Mouse (Mus musculus): Measurements from ENCODE around the gene Cel. TPM values are rescaled to one million over a fixed set of nuclear protein-coding genes. Genes with fewer than 3 reads are reported as not detected.

Gene Cel
- not detected in 2 replicates for polyA plus RNA-seq (2021; fragmentation: Nextera tagmentation)
- long read RNA-seq, experiment 1 = 0 reads
- long read RNA-seq, experiment 2 = 0 reads

DNA sequence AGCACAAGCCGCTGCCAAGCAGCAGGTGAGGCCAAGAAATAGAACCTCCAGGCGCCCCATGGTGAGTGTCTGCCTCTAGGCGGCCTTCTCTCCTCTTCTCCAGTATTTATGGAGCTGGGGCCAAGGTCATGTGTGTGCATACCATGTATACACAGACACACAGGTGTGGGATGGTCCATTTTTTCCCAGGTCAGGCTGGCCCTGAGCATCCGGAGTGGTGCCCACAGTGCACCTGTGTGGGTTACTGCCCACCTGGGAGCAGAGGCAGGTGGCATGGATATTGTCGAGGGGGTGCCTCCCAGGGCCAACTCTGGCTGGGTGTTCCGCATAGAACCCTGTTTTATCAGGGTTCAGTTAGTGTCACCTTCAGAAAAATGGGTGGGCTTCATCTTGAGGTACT is at the start of gene Cel:
Gene Cel, minus strand, starts transcription at position 101 of the 400 bp plus-strand sequence.

DNA sequence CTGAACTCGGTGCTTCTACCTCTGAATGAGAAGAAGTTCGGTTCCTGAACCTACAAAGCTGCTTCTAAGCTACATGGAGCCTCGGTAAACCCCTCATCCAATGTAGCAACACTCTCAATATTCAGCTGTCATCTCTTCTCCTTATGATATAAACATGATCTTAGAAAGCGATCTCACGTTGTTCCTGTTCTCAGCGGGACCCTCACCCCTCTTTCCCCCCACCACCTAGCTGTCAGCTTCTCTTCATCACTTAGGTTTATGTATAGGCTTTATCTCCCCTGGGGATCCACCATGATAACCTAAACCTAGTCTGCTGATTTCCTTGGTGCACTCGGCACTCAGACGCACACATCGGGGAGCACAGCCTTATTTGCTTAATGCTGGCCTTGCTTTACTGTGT is 20.4 kb upstream of the Cel start, which contains the start of gene Gtf3c5:
Gene Gtf3c5, minus strand, starts transcription at position 101 of the 400 bp plus-strand sequence.

DNA sequence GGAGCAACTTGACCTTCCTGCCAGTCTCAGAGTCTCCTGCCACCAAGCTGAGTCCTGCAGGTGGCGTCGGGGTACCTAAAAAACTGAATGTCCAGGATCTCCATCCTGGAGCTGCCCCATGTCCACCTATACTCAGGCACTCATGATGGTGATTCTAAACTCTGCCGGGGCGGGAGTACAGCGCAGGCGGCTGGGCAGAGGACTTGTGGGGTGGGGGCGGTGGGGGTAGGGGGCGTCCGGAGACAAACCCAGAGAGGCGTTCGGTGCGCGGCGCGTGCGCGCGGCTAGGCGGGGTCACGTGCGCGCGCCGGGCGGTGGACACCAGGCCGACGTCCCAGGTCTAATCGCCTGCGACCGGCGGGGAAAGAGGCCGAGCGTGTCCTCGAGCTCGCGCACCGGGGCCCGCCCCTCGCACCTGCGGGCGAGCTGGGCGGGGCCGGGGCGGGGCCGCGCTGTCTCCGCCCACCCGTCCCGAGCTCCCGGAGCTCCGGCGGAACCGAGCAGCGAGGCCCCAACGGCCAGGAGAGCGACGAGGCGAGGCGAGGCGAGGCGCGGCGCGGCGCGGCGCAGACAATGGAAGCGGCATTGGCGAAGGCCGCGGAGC is 50.3 kb downstream of the Cel start, which contains the start of gene Ralgds:
Gene Ralgds, plus strand, starts transcription at position 328 of the 604 bp plus-strand sequence.

DNA sequence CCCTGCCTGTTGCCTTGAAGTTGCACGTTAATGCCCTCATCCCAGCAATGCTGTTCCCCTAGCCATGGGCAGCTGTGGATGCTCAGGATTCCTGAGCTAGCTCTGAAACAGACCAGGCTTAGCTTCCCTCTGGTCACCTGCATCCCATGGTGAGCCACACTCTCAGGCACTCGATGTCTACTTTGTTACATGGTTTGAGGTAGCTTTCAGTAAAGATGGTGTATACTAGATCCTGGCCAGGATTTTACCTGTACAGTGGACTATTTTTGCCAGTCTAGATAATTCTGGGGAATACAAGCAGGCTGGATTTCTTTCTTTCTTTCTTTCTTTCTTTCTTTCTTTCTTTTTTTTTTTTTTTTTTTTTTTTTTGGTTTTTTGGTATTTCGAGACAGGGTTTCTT is 57.4 kb downstream of the Cel start, which contains the start of gene Gm10134:
Gene Gm10134, plus strand, starts transcription at position 301 of the 400 bp plus-strand sequence.

Other genes starting within 250 kb of the Cel start
- 5.0 and 6.1 TPM in 2 replicates for gene Ppp1r26, start 116.6 kb downstream of the Cel start, polyA plus RNA-seq (2021; fragmentation: Nextera tagmentation)
- 2.7 and 6.0 TPM in 2 replicates for gene 1700007K13Rik, start 97.1 kb downstream of the Cel start, polyA plus RNA-seq (2021; fragmentation: Nextera tagmentation)
- gene Mrps2, start 95.3 kb downstream of the Cel start, polyA plus RNA-seq (2021; fragmentation: Nextera tagmentation) = 15.6 and 28.7 TPM in 2 replicates
- gene Gbgt1, start 66.5 kb downstream of the Cel start, polyA plus RNA-seq (2021; fragmentation: Nextera tagmentation) = 0.39 and 1.2 TPM in 2 replicates
- gene Gm10134, start 57.3 kb downstream of the Cel start, polyA plus RNA-seq (2021; fragmentation: Nextera tagmentation) = 0.93 TPM in 1 of 2 replicates, not detected in the other
- gene Ralgds, start 50.3 kb downstream of the Cel start, polyA plus RNA-seq (2021; fragmentation: Nextera tagmentation) = 27.6 and 43.6 TPM in 2 replicates
- gene Gtf3c5, start 20.3 kb upstream of the Cel start, polyA plus RNA-seq (2021; fragmentation: Nextera tagmentation) = 8.8 and 11.2 TPM in 2 replicates
- not detected in 2 replicates for gene Gfi1b, start 58.6 kb upstream of the Cel start, polyA plus RNA-seq (2021; fragmentation: Nextera tagmentation)
- 17.4 and 22.5 TPM in 2 replicates for gene Tsc1, start 77.8 kb upstream of the Cel start, polyA plus RNA-seq (2021; fragmentation: Nextera tagmentation)
- 1.1 and 1.6 TPM in 2 replicates for gene Spaca9, start 136.3 kb upstream of the Cel start, polyA plus RNA-seq (2021; fragmentation: Nextera tagmentation)
- 2.2 and 3.3 TPM in 2 replicates for gene Ak8, start 136.8 kb upstream of the Cel start, polyA plus RNA-seq (2021; fragmentation: Nextera tagmentation)